Mouse (Mus musculus) liver, adult 10 weeks (tissue): Measurements from ENCODE around the gene Myh9. TPM values are rescaled to one million over a fixed set of nuclear protein-coding genes. Genes with fewer than 3 reads are reported as not detected.

Experiments used
- polyA plus RNA-seq: library from polyadenylated mRNA; stranded (reverse); fragments of 350-450 nt; fragmentation: Illumina TruSeq; extraction: RNeasy Lipid Tissue Mini Kit (QIAGEN cat#74804); gene quantifications from one replicate; pipeline ENCODE4 v1.2.3, GENCODE M21; 2014; ENCODE audit warnings: low read depth, low replicate concordance

The Myh9 gene
- polyA plus RNA-seq = 3.8 TPM

DNA sequence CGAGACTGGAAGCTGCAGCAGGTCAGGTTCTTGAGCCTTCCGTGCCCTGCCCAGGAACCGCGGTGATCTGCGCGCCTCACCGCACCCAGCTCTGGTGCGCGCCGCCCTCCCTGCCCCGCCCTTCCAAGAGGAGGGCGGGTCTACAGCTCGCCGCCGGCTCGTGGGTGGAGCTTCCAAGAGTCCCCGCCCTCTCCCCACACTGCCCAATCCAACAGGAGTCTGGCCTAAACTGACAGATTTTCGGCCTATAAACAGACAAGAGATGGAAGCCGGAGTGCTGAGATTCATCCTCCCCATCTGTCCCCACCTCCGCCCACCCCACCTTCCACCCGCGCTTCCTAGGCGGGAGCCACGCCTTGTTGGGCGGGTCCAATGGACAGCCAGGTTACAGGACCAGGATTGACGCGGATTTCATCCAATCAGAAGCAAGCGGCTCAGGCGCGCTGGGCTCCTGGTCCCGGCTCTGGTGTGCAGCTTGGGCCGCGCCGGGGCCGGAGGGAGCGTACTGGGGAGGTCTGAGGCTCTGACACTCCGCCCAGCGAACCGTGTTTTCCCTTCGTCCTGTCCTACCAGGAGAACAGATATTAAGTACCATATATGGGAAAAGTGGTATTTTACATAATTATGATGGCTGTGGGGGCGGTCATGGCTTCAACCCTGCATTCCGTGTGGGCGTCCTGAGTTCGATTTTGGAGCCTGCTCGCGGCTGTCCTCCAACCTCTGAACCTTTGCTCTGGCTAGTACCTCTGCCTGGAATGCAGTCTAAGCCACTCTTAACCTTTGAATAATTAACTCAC, at the start of gene Myh9:
Gene Myh9 (minus strand): TSS at position 129 of the 797 bp plus-strand sequence.

DNA sequence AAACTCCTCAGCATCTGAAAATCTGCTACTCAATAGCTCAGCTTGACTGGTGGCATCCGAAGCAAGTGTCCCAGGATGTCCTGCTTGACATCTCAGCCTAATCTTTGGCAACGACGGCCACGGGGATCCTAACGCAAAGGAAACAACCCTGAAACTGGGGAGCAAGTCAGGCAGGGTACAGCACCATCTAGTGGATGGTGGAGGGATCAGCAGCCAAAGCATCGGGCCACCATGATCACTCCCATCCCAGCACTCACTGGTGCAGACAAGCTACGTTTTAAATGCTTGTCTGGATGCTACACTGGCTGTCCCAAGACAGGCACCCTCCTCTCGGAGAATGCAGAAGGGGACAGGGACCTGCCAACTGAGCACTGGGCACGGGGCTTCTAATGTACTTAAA, 85.1 kb downstream of the Myh9 start, which contains the start of gene Apol8:
Gene Apol8 (minus strand): TSS at position 156 of the 400 bp plus-strand sequence.

DNA sequence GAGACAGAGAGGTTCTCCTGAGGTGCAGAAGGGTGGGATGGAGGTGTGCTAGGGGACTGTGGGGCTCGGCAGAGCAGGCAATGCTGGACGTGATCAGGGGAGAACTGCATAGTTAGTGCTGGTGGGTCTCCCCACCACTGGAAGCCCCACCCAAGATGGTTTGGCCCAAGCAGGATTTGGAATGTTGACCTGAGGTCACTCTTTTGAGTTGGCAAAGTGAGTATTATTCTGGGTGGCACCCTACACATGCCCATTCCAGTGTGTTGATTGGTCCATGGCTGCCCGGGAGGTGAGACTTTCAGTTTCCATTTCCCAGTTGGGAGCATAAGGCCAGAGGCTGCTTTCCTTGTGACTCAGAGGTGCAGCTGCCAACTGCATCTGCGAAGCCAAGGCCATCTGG, 113.2 kb downstream of the Myh9 start, which contains the start of gene Apol9b:
Gene Apol9b (plus strand): TSS at position 301 of the 400 bp plus-strand sequence.

Other genes starting within 250 kb of the Myh9 start
- gene Apol10b, start 246.1 kb downstream of the Myh9 start, polyA plus RNA-seq = 0.26 TPM
- gene Gm36245, start 242.9 kb downstream of the Myh9 start, polyA plus RNA-seq = not detected
- not detected for gene Apol11b, start 198.9 kb downstream of the Myh9 start, polyA plus RNA-seq
- gene Apol7e, start 143.3 kb downstream of the Myh9 start, polyA plus RNA-seq = 0.74 TPM
- gene Apol9b, start 113.1 kb downstream of the Myh9 start, polyA plus RNA-seq = 28.4 TPM
- gene Apol8, start 85.2 kb downstream of the Myh9 start, polyA plus RNA-seq = not detected
- 71.3 TPM for gene Txn2, start 86.8 kb upstream of the Myh9 start, polyA plus RNA-seq
- 0.16 TPM for gene Foxred2, start 114.5 kb upstream of the Myh9 start, polyA plus RNA-seq
- gene Eif3d, start 128.6 kb upstream of the Myh9 start, polyA plus RNA-seq = 22.4 TPM